Mouse (Mus musculus) forebrain, embryonic 14.5 days (tissue): ENCODE results near the gene Ttc37. TPM values are rescaled to one million over a fixed set of nuclear protein-coding genes. Genes with fewer than 3 reads are reported as not detected.

ENCODE experiments used
- ATAC-seq: fragments of 200-750 bp; cut with Nextera tagmentation; 2 replicates; pipeline ENCODE4 v1.8.0; 2017; ENCODE audit warnings: mild to moderate bottlenecking, moderate library complexity
- DNase-seq: peaks from one replicate; pipeline ENCODE4 v3.0.0-alpha.2; 2015; ENCODE audit warnings: low spot score
- H3K27ac ChIP-seq: fragments of 300-500 bp; sonication (generic); 2 replicates; pipeline ENCODE4 v1.5.1; 2014; ENCODE audit warnings: low read depth, mild to moderate bottlenecking, control low read depth, low read length, moderate library complexity
- H3K27me3 ChIP-seq: fragments of 300-500 bp; sonication (generic); replicated peaks from 2 replicates; pipeline ENCODE4 v1.6.1; 2014; ENCODE audit warnings: low read length, control low read depth, mixed read lengths; ENCODE audit not compliant: control insufficient read depth, insufficient read depth
- H3K36me3 ChIP-seq: fragments of 300-500 bp; sonication (generic); 2 replicates; pipeline ENCODE4 v1.6.1; 2014; ENCODE audit warnings: low read length, control low read depth; ENCODE audit not compliant: control insufficient read depth, insufficient read depth
- H3K4me1 ChIP-seq: fragments of 300-500 bp; sonication (generic); 2 replicates; pipeline ENCODE4 v1.6.1; 2014; ENCODE audit warnings: antibody characterized with exemption, low read length, control low read depth; ENCODE audit not compliant: control insufficient read depth, insufficient read depth
- H3K4me2 ChIP-seq: fragments of 300-500 bp; sonication (generic); 2 replicates; pipeline ENCODE4 v1.6.1; 2014; ENCODE audit warnings: mild to moderate bottlenecking, control low read depth, low read length
- H3K4me3 ChIP-seq: fragments of 300-500 bp; sonication (generic); 2 replicates; pipeline ENCODE4 v1.5.1; 2014; ENCODE audit warnings: low read depth, low read length, control low read depth
- H3K9ac ChIP-seq: fragments of 300-500 bp; sonication (generic); 2 replicates; pipeline ENCODE4 v1.6.1; 2014; ENCODE audit warnings: mild to moderate bottlenecking, low read length, control low read depth, moderate library complexity
- H3K9me3 ChIP-seq: fragments of 300-500 bp; sonication (generic); replicated peaks from 2 replicates; pipeline ENCODE4 v1.6.1; 2016; ENCODE audit warnings: low read length, control low read depth, mixed read lengths; ENCODE audit not compliant: control insufficient read depth
- WGBS: fragments of 180-500 bp; shearing (Covaris S2); extraction: QIAGEN DNeasy Blood & Tissue Kit; methylation state at CpG from one replicate; pipeline ENCODE4 v1.1.7; 2014; 5-methylcytosine and 5-hydroxymethylcytosine counted together
- polyA plus RNA-seq: library from polyadenylated mRNA; unstranded; fragments of >200 nt; fragmentation: Nextera tagmentation; extraction: Ambion mirVana; gene quantifications from 2 replicates; pipeline ENCODE4 v1.2.1, GENCODE M21; 2014

Ttc37 gene
- polyA plus RNA-seq, 1 experiment from 2014 or later: 11.9 TPM

DNA sequence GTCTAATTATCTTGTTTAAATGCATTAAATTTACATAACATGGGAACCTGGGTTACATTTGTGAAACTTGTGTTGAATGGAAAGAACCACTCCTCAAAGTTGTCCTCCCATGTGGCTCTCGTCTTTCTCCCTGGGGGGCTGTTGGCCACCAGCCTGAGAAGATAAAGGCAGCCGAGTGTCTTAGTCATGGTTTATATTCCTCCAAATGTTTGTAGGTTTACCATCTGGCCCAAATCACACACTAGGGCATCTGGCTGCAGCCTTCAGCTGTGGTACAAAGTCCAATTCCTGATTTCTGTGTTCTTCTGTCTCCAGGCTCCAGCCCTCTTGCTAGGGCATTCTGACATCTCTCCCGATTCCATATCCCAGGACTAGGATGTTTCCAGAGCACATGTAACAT is 91.7 kb downstream of the Ttc37 start:
- DNase-seq (no peak), ATAC-seq (no peak)
- no peaks in the 10 kb centered on the region for H3K4me1 ChIP-seq
- no peak overlapping the region for H3K4me3 ChIP-seq
- H3K9ac ChIP-seq: no peak overlapping the region
- H3K27me3 ChIP-seq: no peaks in the 10 kb centered on the region
- no peak overlapping the region for H3K4me2 ChIP-seq
- no peak overlapping the region for H3K27ac ChIP-seq
- H3K9me3 ChIP-seq: no peaks in the 10 kb centered on the region
- peaks cover 29% of the 10 kb centered on the region for H3K36me3 ChIP-seq
- 91% methylated on average over 3 of the region's 3 CpGs for whole genome bisulfite sequencing

DNA sequence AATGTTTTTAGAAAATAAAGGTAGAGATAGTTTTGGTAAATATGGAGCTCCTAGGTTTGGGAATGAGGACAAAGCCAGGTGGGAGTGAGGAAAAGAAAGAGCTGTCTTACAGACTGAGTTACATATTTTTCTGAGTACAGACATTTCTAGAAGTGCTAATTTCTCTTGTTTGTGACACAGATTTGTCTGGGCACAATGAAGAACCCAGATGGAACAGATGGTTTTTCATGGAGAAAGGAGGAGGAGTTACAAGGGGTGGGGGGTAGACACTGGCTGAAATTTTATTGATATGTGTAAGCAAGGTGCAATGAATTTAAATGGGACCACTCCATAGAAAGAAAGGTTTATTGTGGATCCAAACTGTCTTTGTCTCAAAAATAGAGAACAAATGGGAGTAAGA is 96.4 kb downstream of the Ttc37 start:
- H3K36me3 ChIP-seq: 0 out of 2 replicates have a peak, but pooled peaks cover 19% of the 10 kb centered on the region
- no peak overlapping the region for H3K4me2 ChIP-seq
- H3K9me3 ChIP-seq: no peaks in the 10 kb centered on the region
- H3K4me3 ChIP-seq: no peak overlapping the region
- ATAC-seq (peak; percentile 53; the same call in 1 of the 2 replicates), DNase-seq (peak; percentile 39)
- no peak overlapping the region for H3K9ac ChIP-seq
- no peaks in the 10 kb centered on the region for H3K4me1 ChIP-seq
- H3K27ac ChIP-seq: no peak overlapping the region
- H3K27me3 ChIP-seq: no peaks in the 10 kb centered on the region

DNA sequence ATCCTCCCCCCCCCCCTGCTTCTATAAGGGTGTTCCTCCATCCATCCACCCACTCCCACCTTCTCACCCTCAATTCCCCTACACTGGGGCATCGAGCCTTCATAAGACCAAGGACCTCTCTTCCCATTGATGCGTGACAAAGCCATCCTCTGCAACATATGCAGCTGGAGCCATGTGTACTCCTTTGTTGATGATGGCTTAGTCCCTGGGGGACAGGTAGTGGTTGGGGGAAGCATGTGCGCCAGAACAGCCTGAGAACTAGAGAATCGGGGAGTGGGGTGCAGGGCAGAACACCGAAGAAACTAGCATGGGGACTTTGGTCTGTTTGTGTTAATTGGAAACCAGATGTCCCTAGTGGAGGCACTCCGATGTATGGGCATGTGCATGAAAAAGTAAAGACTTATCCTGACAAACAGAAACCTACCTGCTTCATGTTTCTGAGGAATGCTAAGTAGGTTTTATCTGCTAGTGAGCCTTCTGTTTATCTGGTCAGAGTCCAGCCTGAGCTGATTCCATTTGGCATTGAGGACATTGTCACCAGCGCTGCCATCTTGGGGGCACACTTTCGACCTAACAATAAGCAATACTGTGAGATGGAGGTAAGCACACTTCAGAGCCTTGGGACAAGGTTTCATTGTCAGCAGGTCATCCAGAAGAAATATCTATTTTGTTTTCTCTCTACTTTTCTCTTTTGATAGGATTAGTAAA is 97.1 kb downstream of the Ttc37 start:
- Histone ChIP-seq H3K4me3 (no peak overlapping the region), H3K4me1 (no peaks in the 10 kb centered on the region), H3K9ac (no peak overlapping the region), H3K27ac (no peak overlapping the region; the same call in 1 of the 2 replicates), H3K9me3 (no peaks in the 10 kb centered on the region), H3K36me3 (0 out of 2 replicates have a peak, but pooled peaks cover 17% of the 10 kb centered on the region), H3K4me2 (no peak overlapping the region), H3K27me3 (no peaks in the 10 kb centered on the region)
- ATAC-seq: no peak
- DNase-seq: no peak
- WGBS: 87% methylated on average over 8 of the region's 8 CpGs

GRCm38 (mm10) chr13:76197297-76197848 is 98.8 kb downstream of the Ttc37 start:
- peak; percentile 42; the same call in 1 of the 2 replicates for ATAC-seq

GRCm38 (mm10) chr13:76199943-76200342 is 101.4 kb downstream of the Ttc37 start:
- Histone ChIP-seq H3K9ac (no peak overlapping the region), H3K27ac (no peak overlapping the region), H3K36me3 (0 out of 2 replicates have a peak, but pooled peaks cover 4% of the 10 kb centered on the region), H3K27me3 (no peaks in the 10 kb centered on the region), H3K4me2 (no peak overlapping the region), H3K4me1 (no peaks in the 10 kb centered on the region), H3K9me3 (no peaks in the 10 kb centered on the region), H3K4me3 (no peak overlapping the region)
- DNase-seq: no peak
- 97% methylated on average over 4 of the region's 4 CpGs for WGBS
- ATAC-seq: no peak

More at GRCm38 (mm10) chr13:76197297-76197848, 98.8 kb downstream of the Ttc37 start:
- Histone ChIP-seq H3K27me3 (no peaks in the 10 kb centered on the region), H3K4me2 (no peak overlapping the region), H3K36me3 (0 out of 2 replicates have a peak, but pooled peaks cover 4% of the 10 kb centered on the region), H3K9ac (no peak overlapping the region), H3K4me3 (no peak overlapping the region), H3K9me3 (no peaks in the 10 kb centered on the region), H3K27ac (no peak overlapping the region), H3K4me1 (no peaks in the 10 kb centered on the region)
- WGBS: 75% methylated on average over 3 of the region's 3 CpGs
- DNase-seq: peak; percentile 50

- H3K9ac ChIP-seq: no peak overlapping the region
- H3K27me3 ChIP-seq: no peaks in the 10 kb centered on the region
- ATAC-seq (no peak), DNase-seq (no peak)
- H3K27ac ChIP-seq: no peak overlapping the region
- H3K4me3 ChIP-seq: no peak overlapping the region
- H3K4me2 ChIP-seq: no peak overlapping the region
- WGBS: 88% methylated on average over 2 of the region's 2 CpGs
- no peaks in the 10 kb centered on the region for H3K4me1 ChIP-seq
- H3K36me3 ChIP-seq: no peaks in the 10 kb centered on the region
- H3K9me3 ChIP-seq: no peaks in the 10 kb centered on the region
Measured at GRCm38 (mm10) chr13:76214928-76215327, 116.4 kb downstream of the Ttc37 start.

- DNase-seq: peak; percentile 54
- peak; percentile 66; the same call in 1 of the 2 replicates for ATAC-seq
- Histone ChIP-seq H3K4me3 (no peak overlapping the region), H3K27me3 (no peaks in the 10 kb centered on the region), H3K4me1 (no peaks in the 10 kb centered on the region), H3K4me2 (no peak overlapping the region), H3K9ac (no peak overlapping the region), H3K36me3 (no peaks in the 10 kb centered on the region), H3K9me3 (no peaks in the 10 kb centered on the region), H3K27ac (no peak overlapping the region)
- 50% methylated on average over 2 of the region's 2 CpGs for WGBS
Measured at GRCm38 (mm10) chr13:76215397-76215796, 116.9 kb downstream of the Ttc37 start.
